Mouse (Mus musculus) right cerebral cortex, adult 18-20 months (tissue): ENCODE data around the gene Slc16a10.
A peak's percentile ranks its signal among the peaks of the same experiment; 100 is the strongest.

Experiments
- DNase-seq: peaks from one replicate; pipeline ENCODE4 v3.0.0; 2022; ENCODE audit warnings: mixed read lengths

Slc16a10 gene

DNA sequence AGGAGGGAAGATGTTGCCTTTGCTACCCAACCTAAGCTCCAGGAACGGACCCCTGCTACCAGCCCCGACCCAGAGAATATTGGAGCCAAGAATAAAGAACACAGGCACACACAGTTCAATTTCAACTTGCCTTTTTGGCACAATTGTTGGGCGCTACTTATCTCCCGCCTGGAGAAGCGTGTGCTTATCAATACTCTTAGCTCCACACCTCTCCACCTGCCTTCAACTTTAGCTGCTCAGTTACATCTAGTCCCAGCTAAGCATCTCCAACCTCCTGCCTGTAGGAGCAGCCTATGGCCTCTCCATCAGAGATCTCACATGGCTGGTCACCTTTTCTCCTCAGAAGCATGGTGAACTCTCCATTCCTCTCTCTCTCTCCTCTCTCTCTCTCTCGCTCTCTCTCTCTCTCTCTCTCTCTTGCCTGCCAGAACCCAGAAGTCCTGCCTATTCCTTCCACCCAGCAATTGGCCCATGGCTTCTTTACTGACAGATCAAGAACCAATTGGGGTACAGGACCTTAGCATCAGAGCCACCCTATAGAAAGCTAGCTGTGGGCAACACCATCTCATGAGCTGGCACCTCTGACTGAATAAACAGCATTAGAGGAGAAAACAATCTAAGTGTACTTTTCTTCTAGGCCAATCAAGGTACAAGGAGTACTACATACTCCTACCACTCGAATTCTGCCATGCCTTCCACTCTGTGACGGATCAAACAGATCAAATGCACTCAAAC is 5.4 kb upstream of the Slc16a10 start:
- DNase-seq = no peak

DNA sequence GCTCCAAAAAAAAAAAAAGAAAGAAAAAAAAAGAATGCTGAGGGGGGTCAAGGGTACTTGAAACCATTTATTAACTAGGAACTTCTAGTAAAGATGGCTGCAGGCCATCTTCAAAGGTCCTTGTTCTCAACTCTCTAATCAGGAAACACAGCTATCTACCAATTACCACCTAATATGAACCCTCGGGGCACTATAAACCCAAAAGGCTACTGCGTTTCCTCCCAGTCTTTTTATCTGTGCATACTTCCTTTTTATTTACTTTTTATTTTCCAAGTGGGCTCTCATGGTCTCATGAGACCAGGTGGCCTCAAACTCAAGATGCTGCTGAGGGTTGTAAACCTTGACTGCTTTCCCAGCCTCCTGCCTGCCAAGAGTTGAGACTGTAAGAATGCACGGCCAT is 4.4 kb upstream of the Slc16a10 start:
- DNase-seq = no peak

DNA sequence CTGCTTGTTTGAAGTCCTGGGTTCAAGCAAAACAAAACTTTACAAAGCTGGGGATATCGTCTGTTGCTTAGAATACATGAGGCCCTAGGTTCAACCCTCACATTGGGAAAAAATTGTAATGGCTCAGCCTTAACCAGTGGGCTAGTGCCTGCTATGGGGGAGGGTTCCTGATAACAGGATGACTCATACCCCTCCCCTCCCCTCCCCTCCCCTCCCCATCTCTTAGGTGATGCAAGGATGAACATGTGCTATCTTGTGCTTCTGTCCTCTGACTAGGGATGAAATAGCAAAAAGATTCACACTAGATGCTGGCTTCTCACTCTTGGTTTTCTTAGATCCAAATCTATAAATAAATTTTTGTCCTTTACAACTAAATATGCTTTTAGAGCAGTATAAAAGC is 2.8 kb upstream of the Slc16a10 start:
- DNase-seq = no peak

DNA sequence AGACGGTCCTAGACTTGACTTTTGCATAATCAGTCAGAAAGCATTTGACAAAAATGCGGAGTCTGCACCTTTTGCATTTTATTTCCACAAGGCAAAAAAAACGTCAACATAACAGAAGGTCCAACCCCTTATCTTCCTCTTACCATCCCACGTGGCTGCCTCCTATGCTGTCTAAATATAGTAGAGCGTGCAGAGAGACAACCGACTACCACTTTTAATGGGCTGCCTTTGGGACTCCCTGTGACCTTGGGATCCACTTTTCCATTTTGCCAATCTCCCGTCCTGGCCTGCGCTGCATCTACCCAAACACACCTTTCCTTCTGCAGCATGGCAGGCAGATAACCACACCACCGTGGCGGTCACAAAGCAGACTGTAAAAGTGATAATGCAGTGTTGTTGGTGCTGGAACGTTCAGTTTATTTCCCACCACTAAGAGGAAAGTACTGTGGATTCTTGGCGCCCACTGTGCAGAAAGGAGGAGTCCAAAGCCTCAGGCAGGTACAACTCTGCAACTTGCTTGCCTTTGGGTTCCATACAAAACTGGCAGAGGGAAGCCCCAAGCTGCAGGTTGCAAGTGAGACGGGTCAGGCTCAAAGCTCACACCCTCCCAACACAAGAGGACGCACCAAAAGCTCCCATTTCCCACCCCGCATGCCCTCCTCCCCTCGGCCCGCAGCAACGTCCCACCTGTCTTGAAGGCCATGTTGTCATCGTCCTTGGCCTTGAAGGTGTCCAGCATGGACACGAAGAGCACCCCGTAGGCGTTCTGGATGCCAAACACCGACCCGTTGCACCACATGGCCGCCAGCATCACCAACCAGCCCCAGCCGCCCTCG is 824 bp downstream of the Slc16a10 start:
- DNase-seq = no peak

DNA sequence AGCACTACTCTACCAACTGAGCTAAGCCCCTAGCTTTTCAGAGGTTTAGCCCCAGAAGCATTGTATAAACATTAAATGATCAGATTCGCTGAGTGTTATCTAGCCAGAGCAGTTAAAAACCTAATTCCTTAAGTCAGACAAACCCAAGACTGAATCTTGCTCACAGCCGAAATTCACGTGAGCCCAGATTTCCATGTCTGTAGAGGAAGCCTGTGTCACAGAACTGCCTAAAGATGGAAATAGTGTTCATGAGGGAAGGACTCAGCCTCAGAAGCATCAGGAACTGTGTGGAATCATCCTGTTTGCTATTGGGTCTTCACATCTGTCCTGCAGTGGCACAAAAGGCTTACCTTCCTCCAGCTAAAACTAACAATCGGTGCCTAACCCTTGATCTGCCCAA is 2.4 kb downstream of the Slc16a10 start:
- DNase-seq = no peak

DNA sequence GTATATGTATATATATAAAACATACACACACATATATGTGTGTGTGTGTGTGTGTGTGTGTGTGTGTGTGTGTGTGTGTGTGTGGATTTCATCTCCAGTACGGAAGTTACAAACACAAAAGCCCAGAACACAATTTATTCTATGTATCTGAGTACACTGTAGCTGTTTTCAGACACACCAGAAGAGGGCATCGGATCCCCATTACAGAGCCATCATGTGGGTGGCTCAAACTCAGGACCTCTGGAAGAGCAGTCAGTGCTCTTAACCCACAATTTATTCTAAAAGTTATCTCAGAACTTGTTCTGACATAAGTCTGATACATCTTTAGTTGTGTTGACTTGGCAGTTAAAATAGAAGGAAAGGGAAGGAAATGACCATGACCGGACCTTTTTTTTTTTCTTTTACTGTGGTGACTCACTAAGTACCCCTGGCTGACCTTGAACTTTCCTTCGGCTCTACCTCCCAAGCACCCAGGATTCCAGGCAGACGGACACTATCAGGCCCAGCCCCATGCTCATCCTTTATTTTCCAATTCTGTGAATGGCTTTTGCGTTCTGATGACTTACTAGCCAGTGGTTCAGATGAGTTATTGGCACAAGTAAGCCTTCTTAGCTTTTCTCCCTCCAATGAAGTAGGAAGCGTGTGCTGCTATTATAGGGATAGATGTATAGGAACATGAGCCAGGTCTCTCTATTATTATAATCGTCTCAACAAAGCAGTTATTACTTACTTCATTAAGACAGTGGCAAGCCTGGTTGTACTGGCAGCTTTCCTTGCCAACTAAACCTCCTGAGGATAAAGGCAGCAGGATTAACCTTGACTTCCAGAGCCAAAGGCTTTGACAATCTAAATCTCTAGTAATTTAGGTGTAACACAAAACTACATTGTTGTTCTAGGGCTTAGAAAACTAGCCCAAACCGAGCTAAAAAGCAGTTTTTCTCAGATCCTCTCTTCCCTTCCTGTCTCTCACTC is 6.0 kb downstream of the Slc16a10 start:
- no peak for DNase-seq

DNA sequence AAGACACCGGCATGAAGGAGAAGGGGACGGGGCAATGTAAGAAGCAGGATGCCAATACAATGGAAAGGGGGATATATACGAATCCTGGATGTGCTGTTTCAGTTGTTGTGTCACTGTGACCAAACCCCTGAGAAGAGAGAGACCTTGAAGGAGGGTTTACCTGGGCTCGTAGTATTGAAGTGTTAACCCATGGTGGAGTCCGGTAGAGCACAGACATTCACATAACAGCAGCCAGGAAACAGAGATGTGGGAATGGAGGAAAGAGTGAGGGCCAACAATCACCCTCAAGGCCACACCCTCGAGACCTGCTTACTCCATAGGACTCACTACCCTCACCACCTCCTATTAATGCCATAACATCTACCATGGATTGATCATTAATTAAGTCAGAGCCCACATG is 7.2 kb downstream of the Slc16a10 start:
- no peak for DNase-seq

DNA sequence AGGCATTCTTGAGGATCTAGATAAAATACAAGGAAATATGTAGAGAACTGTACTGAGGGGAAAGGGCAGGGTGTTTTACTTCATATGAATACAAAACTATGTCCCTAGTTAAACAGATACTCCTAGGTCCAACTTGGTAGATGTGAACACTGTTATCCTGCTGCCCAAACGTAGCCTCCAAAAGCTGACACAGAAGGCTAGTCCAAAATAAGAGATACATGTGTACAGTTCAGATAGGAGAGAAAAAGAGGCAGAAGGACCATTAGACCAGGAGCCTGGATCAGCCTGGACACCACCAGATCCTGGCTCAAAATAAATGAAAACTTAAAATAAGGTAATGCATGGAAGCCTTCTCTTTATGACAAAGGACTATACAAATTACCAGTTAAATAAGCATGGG is 8.4 kb downstream of the Slc16a10 start:
- DNase-seq = no peak

DNA sequence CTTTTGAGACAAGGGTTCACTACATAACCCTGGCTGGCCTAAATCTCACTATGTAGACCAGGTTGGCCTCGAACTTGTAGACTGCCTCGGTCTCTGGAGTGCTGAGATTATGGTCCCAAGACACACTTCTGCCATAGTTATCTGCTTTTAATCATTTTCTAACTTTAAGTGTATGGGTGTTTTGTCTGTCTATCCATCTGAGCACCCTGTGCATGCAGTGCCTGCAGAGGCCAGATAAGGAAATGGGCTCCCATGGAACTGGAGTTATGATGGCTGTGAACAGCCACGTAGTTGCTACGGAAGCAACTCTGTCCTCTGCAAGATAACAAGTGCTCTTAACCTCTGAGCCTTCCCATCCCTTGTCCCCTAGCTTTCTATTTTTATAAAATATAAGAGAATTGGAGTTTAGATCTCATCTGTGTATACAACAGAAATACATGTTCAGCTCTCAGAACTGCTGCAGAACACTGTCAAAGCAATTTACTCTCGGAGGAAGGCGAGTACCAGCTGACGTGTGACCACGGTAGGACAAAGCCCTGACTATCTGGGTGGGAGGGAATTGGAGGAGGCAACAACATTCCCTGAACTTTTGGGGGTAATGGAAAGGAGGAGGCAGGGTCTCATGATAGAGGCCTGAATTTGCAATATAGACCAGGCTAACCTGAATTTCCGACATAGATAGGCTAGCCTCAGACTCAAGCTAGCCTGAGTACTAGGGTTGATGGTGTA is 10.2 kb downstream of the Slc16a10 start:
- DNase-seq = no peak

DNA sequence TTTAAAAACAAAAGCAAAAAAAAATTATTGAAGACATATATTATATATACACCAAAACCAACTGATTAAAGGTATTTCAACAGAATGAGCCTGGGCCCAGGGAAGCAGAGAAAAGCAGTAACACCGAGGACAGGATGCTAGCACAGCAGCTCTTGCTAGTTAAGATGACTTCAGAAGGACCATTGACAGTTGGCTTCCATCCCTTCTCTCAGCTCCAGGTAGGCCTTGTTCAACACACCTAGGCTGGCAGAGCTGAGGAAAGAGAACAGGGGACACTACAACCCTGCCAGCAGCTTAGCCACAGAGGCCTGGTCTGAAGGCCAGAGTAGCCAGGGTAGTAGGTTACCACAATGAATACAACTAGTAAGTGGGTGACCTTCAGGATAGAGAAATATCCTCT is 11.9 kb downstream of the Slc16a10 start:
- no peak for DNase-seq

DNA sequence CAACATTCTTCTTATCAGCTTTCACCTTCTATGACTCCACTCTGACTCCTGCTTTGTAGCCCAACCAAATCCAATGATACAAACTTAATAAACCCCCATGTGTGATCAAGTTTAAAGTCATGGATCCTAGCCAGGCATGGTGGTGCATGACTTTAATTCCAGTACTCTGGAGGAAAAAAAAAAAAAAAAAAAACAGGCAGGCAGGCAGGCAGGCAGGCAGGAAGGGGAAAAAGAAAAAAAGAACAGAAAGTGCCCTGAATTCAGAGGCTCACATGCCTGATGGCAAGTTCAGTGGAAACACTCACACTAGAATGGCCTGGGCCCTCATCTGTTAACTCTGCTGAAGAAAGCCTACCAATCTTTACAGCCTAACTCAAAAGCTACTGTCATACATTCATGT is 12.9 kb downstream of the Slc16a10 start:
- no peak for DNase-seq

DNA sequence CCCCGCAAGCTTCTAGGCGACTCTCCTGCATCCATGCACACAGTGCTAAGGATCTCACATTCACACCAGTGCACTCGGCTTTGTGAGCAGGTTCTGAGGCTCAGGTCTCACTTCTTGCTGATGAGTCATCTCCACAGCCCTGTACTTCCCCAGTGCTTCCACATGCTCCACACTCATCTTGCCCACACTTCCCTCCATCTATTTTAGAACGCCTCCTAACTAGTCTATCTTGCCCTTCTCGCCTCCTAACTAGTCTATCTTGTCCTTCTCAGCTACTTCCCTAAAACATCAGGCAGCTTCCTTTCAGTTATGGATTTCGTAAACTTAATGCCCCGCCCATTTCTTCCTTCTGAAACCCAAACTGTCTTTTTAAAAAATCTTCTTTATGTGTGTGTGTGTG is 13.6 kb downstream of the Slc16a10 start:
- DNase-seq = peak; percentile 77

DNA sequence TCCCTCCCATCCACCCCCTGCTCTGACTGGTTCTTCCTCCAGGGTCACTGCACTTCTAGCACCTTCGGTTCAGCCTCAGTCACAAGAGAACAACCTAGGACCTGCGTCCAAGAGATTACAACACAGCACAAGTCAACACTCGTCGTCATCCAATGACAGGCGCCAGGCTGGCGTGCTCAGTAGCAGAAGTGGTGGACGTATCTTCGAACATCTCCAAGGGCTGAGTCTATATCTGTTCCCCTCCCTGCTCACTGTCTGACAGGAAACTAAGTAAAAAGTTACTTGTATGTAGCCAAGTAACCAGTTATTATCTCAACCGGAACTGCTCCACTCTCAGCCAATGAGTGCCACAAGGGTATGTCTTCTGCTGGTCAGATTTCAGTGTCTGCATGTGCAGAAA is 16.9 kb downstream of the Slc16a10 start:
- DNase-seq = no peak

DNA sequence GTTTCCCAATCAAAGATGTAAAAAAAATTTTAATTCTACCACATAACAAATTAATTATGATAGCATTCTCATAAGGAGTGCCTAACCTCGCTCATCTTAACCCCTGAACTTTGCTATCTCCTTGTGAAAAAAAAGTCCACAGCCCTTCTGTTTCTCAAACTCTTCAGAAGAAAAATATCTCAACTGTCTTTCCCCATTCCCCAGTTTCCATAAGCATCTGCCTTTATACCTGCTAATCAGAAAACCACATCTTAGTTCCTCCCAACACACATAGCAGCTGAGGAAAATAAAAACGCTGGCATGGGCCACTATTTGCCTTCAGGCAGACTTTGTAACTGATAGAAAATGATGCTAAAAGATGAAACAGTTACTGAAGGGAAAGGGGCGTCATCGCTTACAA is 17.5 kb downstream of the Slc16a10 start:
- no peak for DNase-seq

DNA sequence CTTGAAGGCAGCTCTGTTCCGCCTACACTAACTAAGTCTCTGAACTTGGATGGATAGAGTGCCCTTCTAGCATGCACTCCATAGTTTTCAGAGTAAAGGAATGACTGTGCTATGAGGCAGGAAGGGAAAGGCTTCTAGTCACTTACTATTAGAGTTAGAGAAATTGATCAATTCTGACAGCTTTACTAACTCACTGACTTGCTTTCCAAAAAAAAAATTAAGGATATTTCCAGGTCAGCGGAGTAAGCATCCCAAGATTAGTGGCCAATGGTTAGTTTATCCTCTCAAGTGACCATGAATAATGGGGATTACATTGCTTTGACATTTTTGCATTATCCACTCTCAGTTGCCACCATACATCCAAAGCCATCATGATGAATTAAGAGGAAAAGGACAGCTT is 18.0 kb downstream of the Slc16a10 start:
- DNase-seq = no peak

DNA sequence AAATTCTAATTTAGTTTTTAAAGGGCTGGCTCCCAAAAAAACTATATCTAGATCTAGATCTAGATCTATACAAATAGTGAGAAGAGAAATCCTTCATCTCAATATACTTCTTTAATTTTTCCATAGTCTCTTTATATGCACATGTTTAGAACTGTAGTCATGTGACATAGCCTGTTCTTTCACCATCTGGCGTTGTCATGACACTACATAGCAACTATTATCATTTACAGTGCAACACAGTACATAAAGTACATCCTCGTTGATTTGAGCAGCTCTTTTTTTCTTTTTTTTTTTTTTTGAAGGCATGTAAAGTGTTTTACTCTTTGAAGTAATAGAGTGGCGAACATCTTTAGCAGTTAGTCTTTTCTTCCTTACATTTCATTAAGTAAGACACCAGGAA is 22.6 kb downstream of the Slc16a10 start:
- DNase-seq = no peak

DNA sequence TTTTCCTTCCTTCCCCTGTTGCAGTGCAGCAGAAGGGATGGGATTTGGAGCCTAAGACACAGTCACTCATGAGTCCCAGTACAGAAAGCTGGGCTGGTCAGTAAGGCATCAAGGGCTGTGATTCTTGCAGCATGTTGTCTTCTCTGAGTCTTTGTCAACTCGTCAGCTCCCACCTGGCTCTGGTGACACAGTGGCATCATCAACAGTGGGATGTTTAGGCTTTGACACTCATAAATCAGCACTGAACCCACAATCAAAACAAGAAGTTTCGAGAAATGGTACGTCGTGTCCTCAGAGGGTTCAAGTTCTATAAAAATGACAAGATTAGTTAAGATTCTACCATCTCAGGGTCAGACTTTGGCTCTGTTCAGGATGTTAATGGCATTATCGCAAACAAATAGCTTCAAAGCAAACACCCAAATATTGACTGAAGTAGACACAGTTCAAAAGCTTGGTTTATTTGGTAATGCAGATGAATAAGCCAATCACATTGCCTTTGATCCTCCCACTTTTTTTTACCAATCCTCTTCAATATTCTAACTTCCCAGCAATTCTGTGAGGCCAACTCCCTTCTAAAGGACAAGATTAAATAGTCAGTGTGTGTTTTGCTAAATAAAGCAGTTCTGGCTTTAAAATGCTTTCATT is 23.2 kb downstream of the Slc16a10 start:
- no peak for DNase-seq

DNA sequence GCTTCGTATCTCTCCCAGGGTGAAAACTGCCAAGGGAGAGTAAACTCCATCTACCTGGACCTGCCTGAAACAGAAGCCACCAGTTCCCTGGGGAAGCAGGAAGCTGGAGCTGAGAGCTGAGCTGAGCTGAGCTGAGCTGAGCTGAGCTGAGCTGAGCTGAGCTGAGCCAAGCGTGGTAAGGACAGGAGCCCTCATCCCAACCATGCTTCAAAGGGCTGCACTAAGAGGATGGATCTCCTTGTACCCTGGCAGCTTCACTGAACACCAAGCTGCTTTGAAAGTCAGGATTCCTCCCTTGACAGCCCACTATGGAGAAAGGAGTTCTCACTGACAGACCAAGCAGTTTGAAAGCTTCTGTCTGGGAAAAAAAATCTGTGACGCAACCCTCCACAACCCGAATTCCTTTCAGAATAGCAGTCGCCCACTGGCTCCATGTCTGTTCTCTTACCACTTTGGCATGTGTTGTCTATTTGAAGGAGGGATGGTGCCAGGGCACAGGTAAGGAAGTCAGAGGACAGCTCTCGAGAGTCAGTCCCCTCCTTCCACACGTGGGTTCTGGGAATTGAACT is 28.5 kb downstream of the Slc16a10 start:
- no peak for DNase-seq

DNA sequence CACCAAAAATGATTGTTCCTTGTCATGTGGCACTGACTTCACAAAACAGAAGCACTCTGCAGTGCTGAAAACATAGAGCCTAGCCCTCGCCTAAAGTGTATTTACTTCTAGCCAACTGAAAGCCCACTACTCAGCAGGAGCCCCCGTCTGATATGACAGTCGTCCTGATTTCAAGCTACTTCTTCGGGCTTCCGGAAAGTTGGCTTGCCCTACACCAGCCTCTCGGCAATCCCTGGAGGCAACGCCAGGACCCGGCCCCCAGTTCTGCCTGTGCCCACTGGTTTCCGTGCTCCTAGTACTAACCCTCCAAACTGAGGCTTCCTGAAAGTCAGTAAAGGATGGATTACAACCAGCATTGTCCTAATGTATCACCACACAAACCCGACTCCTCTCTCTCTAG is 29.8 kb downstream of the Slc16a10 start:
- DNase-seq = no peak

DNA sequence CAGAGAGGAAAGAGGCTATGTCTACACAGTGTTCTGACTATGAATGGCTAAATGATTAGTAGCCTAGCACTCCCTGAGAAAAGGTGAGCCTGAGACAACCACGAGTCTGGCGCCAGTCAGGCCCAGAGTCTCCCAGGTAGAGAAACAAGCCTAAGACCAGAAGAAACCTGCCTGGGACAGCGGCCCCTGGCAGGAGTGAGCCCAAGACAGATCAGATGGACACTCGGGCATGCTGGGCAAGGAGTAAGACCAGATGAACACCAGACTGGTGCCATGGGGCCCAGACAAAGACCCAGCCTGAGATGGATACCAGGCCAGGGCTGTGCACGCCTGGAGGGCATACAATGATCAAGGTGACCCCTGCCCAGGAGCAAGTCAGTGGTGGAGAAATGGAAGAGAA is 32.5 kb downstream of the Slc16a10 start:
- DNase-seq = no peak

DNA sequence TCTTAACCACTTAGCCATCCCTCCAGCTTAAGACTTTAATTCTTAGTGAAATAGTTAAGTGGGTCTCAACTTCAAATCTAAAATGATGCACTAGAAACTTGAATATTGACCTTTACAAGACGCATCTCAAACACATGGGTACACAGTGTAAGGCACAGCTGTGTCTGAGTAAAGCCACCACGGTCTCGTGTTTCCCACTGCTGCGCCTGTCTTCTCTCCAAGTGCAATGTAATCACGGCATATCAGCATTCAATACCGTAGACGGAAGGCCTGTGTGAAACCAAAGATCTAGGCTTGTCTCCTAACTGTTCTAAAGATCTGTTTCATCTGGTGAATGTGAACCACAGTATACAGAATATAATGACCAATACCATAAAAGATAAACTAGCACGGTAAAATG is 33.1 kb downstream of the Slc16a10 start:
- DNase-seq = no peak

DNA sequence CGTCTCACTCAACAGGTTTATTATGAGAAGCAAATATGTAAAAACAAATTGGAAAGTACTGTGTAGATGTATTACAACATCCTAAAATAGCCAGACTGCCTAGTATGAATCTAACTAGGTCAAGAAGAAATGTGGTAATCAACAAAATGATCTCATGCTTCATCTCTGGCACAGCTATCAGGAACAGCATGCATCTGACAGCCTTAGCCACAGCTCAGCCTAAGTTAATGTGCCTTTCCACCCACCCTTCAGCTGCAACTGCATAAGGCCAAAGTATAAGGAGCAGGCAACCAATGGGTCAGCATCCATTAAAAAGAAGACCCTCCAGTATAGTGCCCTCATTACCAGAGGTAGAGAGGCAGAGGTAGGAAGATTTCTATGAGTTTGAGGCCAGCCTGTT is 34.1 kb downstream of the Slc16a10 start:
- DNase-seq = peak; percentile 42
